Mouse (Mus musculus) embryo, embryonic 11 days (tissue): ENCODE measurements at regions not wholly inside any gene's neighbourhood (a gene's known extent, or its start where the extent isn't known, plus 50 kb on each side); places are given as distances from the start of the nearest gene placed in this dataset.
A peak's percentile ranks its signal among the peaks of the same experiment; 100 is the strongest.

Experiments used
- DNase-seq: peaks from one replicate; pipeline ENCODE4 v3.0.0-alpha.2; 2015

DNA sequence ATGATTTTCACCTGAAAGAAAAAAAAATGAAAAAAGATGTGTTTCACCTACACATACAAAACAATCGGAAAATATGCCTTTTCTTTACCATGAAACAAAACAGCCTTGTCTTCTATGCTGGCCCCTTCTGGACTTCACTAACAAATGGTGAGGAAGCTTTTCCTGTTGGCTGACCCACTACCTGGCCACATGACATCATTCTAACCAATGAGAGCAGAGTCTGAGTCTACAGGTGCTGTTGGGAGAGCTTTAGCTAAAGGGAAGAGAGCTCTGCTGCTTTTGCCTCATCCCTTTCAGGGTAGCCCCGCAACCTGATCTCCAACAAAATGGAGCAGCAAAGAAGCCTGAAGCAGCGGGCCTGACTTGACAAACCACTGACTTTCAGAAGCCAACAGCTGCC lies 120.5 kb upstream of the Smarca2 start:
- no peak for DNase-seq

DNA sequence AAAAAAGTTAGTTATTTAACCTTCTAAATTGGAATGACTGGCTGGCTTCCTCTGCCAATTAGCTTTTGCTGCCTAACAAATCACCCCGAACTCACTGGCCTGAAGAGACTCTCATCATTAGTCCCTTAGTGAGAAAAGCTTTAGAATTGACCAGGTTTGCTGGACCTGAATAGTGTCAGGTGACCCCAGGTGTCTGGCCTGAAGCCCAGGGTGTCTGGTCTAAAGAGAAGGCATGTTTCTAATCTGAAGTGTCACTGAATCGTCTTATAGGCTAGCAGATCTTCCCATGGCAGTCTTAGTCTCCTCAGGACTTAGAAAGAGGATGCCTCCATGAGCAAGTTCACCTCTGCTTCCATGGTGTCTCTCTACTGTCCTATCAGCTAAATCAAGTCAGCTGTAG lies 112.0 kb upstream of the Smarca2 start:
- no peak for DNase-seq

DNA sequence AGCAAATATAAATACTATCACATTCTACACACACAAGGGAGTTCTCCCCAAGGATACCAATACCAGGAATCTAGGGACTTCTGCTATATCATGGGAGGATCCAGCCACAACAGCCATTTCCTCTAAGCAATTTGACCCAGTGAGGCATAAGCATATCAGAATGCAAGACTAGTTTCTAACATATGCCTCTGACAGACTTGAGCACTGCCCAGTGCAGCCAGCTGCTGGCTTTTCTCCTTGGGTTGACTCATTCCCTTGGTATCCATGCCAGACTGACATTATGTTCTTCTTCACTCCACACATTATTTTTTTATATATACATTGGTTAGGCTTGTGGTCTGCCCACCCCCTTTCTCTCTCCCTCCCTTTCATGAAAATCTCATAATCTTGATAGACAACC lies 103.8 kb upstream of the Smarca2 start:
- no peak for DNase-seq

DNA sequence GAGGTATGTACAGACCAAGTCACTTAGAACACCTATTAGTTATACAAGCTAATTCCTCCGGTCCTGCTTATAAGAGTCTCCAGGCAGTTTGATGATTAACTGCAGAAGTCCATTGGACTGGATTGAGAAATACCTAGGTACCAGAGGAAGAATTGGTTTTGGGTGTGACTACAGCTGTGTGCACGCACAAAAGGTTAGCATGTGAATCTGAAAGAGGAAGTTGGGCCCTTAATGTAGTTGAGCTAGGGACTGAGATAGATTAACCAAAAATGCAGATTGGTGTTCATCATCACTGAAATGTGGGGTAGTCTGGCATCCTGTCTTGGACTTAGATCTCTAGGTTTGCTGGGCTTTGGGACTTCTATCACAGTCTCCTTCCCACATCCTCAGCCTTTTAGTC lies 100.8 kb upstream of the Smarca2 start:
- no peak for DNase-seq

DNA sequence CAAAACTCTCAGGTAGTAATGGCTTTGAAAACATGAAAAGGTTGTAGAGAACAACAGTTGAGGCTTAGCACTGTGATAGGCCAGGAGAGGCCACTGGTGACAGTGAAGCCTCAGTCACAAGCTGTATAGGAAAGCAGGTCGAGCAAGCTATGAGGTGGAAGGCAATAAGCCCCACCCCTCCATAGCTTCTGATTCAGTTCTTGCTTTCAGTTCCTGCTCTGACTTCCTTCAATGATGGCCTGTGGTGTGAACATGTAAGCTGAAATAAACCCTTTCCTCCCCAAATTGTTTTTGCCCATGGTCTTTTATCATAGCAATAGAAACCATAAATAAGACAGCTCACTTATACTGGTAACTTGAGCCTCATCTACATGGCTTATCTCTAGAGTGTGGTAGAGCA lies 98.0 kb upstream of the Smarca2 start:
- DNase-seq, result no peak

DNA sequence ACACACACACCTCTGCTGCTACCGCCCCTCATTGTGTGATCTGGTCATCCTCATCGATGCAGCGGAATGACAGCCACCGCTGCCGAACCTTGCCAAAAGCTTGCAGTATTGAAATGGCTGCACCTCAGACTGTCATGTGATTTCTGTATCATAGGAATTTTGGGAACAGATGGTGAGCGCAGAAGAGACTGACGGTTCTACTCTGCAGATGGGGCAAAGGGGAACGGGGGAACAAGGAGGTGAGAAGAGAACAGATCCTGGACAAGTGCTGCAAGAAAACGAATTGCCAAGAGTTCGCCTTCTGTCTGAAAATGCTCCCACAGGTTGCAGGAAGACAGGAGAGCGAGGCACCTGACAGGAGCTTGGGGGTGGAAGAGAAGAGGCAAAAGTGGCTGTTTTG lies 96.9 kb upstream of the Smarca2 start:
- no peak for DNase-seq

DNA sequence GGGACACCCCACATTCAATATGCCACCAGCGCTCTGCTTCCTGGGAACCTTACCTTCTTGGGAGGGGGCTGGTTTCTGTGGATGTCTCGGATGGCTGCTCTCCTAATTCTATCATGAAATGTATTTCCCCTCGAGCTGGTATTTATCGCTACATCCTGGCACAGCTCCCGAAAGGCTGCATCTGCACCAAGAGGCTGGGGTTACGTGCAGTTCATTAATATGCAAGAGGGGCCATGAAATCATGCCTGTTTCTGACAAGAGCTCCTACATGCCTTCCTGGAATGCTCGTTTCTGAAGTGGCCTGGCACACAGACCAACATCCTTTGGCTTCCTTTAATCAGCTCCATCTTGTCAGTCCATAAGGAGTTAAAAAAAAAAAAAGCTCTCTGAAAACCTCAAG lies 96.2 kb upstream of the Smarca2 start:
- no peak for DNase-seq

DNA sequence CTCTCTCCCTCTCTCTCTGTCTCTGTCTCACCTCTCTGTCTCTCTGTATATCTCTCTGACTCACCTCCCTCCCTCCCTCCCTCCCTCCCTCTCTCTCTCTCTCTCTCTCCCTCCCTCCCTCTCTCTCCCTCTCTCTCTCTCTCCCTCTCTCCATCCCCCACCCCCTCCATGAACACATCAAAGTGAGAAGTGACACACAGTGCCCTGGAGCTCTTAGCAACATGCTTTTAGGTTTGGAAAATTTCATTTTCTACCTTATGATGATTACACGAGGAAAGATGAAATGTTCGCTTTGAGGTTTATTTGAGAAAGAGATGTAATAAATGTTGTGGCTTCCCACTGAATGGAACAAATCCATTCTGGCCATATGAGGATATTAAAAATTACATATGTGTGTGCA lies 95.6 kb upstream of the Smarca2 start:
- no peak for DNase-seq

DNA sequence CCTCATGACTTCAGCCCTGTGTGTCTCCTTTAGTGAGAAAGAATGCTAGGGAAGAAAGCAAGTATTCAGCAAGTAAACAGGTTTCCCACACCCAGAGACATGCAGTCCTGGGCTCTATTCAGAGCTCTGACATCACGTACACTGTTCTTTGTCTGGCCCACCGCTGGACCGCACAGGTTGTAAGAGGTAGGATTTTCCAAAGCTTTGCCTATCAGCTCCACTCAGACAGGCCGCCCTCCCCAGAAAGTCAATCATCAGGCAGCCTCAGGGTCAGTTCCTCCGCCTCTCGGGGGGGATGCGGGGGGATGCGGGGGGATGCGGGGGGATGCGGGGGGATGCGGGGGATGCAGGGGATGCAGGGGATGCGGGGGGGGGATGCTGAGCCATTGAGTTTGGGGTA lies 94.7 kb upstream of the Smarca2 start:
- DNase-seq, result no peak

DNA sequence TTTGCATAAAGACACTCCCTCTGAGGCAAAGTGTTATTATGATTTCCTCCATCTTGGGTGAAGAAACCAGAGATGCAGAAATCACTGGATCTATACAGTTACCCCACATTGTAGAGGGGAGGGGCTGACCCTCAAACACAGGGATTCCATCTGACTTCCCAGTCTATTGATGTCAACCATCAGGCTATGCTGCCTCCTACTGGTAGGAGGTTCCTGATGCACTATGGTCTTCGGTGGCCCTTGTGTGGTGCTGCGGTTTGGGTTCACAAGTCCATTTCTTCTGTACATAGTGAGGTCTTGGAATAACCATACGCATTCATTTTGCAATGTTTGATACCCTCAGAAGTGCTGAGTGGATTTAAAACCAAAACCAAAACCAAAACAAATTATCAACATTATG lies 94.0 kb upstream of the Smarca2 start:
- peak; percentile 20 for DNase-seq

DNA sequence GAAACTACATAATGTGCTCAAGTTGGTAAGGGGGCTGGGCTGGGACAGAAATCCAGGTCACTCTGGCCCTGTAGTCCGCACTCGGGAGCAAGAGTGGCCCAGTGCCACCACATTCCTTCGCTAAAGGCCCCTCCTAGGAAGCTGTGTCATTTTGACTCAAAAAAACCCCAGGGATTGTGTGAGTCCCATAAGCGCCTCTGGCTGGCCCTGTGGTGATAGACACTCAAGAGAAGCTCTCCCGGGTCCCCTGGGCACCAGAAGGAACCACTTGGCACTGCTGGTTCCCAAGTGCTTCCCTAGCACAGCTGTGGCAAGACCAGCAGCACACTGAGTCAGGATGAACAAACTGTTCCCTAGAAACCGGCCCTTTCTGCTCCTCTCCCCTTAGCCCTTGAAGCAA lies 93.1 kb upstream of the Smarca2 start:
- DNase-seq, result no peak

DNA sequence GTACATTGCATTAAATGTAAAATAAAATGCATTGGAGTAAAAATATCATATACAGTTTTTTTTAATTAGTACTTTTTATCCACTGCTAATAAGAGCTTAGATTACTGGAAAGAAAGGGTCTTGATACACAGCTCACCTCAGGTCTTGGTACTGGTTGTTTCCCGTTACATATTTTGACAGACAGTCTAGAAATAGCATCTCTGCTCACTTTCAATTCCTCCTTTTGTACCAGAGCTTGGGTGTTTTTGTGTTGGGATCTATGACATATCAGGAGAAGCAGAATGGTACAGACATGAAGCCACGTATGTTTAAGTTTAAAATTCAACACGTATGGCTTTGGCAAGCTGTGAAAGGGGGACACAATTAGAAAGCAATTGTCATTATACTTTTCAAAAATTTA lies 80.3 kb upstream of the Smarca2 start:
- no peak for DNase-seq

DNA sequence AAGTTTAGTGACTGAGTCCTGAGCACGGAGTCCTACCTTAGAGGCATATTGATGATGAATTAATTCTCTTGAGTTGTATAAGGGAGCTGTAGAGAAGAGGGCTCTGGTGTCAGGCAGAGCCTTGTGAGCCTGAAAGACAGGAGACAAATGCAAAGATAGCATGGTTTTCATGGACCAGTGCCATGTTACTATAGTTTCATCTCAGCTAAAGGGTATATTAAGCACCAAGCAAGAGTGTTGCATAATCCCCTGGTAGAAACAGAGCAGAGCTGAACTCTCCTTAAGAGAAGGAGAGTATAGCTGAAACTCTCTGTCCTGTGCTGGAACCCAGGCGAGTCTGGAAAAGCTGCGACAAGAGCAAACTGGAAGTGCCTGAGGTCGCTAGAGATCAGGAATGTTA lies 73.5 kb upstream of the Smarca2 start:
- no peak for DNase-seq

DNA sequence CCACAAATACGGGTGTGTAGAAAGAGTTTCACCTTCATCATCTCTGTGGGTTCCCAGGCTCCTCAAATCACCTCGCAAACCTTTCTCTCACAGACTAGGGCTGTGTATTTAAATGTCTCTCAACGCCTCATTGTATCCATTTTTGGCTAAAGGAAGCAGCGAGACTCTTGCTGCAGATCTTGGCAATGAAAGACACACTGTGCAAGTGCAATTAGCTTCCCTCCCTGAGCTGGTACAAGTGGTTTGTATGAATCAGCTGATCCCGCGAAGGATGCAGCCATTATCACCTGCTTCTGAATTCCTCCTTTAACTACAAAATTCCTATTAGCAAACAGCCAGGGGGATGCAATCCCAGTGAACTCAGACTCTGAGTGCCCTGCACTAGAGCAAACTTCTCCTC lies 72.3 kb upstream of the Smarca2 start:
- no peak for DNase-seq

DNA sequence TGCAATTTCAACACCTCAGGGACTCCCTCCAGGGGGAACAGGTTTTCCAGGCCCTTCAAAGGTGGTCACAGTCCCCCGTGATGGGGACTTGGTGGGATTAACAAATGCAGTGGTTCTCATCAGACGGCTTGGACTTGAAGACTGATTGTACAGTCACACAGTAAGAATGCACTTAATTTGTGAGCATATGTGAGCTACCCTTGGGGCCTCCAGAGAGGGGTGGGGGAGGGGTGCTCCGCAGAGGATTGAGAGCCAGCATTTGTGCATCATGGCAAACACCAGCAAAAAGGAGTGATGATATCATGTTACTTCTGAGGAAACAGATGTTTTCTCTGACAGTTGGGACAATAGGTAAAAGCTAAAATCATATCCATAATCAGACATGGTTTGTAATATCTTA lies 59.2 kb upstream of the Smarca2 start:
- DNase-seq, result peak; percentile 38

DNA sequence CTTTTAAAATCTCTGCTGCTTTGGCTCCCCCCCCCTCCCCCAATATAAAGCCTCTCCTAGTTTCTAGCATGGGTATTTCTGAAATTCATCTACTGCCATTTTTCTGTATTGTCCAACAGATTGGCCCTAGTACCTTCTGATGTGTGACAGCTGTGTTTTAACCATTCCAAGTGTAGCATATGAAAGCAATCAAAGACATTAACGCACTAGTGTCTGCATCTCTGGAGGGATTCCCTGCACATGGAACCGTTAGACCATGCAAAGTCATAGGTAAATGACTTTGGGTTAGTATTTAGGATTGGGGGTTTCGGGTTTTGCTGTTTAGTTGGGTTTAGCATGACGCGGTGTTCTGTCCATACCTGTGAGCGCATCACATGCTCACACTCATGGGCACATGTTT lies 57.3 kb upstream of the Smarca2 start:
- DNase-seq, result no peak

DNA sequence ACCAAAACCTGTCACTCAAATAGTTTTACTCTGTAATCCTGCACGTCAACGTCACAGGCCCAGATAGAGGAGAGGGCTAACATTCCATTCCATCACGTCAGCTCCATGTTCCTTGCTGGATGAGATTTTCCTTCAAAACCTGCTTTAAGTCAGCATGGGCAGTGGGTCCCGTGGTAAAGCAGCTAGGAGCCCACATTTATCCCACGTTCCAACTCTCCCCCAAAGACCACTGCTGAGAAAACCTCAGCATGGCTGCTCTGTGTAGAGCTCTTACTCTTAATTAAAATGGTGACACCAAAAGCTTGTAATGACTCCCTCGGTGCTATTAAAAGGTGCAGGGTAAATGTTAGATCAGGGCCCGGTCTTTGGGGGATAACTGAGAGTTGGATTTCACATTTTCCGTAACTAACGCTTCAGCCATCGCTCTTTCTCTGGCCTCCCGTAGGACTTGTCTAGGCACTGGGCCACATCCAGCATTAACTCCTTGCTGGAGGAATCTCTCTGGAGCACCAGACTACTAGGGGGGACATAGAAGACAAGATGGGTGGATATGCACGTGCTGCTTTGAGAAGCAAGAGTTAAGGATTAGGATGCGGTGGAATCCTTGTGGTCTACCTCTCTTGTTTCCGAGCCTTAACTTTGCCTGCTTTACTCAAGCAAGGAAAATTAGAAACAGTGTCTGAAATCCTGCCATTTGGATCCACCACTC lies 56.1 kb upstream of the Smarca2 start:
- DNase-seq, result no peak

DNA sequence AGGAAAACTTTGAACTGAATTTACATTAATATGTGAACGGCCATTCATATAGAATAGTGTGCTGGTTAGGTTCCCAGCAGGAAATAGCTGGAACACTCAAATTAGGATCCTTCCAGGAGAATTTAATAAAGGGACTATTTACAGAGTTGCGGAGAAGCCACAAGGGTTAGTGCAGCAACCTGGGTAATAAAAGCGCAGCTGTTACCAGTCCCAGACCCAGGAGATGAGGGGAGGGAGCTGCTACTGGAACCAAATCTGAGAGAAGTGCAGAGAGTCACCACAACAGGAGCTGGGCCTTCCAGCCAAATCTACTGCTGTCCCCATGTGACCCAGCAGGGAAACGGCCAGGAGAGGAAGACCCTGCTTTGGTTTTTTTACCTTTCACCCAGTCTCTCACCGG lies 54.6 kb upstream of the Smarca2 start:
- DNase-seq, result no peak
